Mouse (Mus musculus): ENCODE results near the gene Gramd1c.

DNA sequence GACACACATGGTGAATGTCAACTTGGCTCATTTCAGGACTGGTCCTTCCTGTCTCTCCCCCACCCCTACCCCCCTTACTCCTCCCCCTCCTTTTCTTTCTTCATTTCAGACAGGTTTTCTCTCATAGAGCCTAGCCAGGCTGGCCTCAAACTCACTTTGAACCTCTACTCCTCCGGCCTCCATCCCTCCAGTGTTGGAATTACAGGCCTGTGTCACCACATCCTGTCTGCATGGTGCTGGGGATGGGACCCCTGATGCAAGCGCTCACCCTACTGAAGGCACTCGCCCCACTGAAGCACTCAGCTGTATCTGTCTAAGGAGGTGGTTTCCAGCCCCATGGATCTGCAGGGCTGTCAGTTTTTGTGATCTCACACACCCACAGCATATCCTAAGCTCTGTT, 27.9 kb downstream of the Gramd1c start:
- TF ChIP-seq POLR2A (IDR thresholded peaks at IDR 0.05; ENCODE audit: control insufficient read depth, low read depth, low read length) (no peak), CTCF (IDR thresholded peaks at IDR 0.05; ENCODE audit: control insufficient read depth, insufficient read depth, insufficient replicate concordance, low read depth, low read length) (no peak)

Data from testis, adult 2 months (tissue).